Mouse (Mus musculus) frontal cortex, postnatal 25 days (tissue): ENCODE measurements at regions not wholly inside any gene's neighbourhood (a gene's known extent, or its start where the extent isn't known, plus 50 kb on each side); places are given as distances from the start of the nearest gene placed in this dataset.

ENCODE experiments used
- DNase-seq, 2 experiments: peaks; one replicate each; pipeline ENCODE4 v3.0.0; 2022; ENCODE audit warnings: low spot score in 2 of 2

DNA sequence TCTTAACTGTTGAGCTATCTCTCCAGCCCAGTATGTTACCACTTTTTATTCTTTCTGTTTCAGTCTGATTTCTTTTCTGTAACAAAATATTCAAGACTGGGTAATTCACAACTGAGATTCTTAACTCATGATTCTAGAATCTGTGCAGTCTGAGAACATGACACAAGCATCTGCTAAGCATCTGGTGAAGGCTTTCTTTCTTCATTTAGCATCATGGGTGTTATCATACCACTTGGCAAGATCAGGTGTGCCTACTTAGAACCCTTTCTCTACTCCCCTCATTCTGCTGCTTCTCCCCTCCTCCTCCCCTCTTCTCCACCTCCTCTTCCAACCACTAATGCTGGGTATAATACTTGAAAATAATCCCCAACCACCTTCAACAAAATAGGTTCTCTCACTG lies 62.1 kb upstream of the Pfn2 start:
- no peak for DNase-seq

DNA sequence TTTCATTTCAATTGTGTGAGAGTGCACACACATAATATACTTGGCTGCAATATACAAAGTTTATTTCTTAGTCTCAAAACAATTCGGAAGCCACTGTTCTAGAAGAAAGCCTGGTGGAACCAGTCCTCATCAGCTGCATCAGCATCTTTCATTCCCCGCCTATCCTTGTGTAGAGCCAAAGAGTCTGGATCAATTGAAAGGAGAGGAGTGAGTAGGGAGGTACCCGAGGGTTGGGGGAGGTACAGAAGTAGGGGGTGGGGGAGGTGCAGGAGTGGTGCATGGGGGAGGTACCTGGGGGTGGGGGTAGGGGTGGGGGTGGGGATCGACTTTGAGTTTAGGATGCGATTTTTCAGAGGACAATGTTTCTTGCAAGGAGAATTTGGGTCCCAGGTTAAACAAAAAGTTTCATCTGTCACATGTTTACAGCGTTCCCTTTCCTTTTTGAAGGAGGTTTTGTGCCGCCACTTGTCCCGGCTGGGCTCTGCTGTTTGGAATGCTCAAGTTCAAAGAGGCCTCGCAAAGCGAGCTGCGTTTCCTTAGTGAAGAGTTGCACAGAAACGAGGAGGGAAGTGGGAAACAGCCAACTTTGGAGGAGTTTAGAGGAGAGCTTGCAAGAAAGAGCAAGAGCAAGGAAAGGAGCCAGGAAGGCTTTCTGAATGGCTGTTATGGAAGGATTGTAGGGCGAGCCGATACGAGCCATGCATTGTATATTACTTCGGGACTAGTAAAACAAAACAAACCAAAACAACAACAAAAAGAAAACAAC lies 64.1 kb upstream of the Pfn2 start:
- DNase-seq, result no peak

DNA sequence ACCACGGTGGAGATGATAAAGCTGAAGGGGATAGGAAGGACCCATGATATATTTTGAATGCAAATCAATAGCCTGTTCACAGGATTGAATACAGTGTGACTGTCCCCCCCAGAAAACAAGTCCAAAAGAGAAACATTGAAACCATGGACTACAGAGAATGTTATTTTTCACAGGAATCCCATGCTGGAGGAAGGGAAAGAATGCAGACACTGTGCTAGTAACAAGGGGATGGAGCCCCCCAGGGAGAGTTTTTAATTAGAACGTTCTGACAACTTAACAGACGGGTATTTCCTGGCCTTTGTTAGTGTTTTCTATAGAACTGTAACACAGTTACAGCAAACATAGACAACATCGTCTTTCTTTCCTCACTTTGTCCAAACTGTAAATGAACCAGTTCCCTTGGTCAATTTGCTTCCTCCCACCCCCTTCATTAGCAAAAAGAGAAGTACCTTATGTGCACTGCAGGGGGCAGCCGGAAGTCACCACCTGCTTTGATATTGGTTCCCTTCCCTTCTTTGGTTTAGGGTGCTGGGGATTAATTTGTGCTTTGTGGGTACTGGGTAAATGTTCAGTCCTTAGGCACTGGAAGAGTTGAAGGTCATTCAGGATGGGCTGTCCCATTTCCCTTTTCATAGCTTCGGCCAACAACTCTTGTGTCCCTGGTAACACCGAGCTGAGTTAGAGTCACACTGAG lies 64.9 kb upstream of the Pfn2 start:
- DNase-seq, result no peak

DNA sequence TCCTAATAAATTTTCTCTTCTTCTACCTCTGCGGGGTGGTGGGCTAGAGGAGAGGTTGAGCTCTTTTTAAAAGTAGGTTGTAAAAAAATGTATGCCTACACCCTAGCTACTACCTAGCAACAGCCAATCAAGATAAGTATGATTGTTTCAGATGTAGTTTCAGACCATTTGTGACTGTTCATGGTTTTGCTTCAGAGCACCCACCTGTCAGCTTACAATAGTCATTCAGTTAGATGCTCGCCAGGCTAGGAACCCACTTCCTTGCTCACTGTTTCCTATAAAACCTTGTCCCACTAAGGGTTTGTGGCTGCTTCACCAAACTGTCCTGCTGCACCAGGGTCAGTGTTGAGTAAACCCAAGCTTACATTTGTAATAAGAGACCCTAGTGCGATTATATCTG lies 66.8 kb upstream of the Pfn2 start:
- DNase-seq, result no peak

DNA sequence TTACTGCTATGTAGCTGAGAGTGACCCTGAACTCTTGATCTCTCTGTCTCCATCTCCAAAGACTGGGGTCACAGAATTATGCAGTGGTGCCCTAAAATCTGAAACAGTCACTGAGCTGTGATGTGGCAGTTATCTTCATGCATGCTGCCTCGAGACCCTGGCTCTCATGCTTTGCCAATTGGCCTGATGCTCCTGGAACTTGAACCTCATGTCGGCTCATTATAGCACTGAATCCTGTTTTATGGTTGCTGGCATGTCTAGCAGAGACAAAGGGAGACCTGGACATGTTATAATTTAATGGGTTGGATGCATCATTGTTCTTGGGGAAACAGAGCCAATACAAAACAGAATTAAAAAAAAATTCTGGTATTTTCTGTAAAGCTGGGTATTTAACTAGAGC lies 71.0 kb upstream of the Pfn2 start:
- no peak for DNase-seq

DNA sequence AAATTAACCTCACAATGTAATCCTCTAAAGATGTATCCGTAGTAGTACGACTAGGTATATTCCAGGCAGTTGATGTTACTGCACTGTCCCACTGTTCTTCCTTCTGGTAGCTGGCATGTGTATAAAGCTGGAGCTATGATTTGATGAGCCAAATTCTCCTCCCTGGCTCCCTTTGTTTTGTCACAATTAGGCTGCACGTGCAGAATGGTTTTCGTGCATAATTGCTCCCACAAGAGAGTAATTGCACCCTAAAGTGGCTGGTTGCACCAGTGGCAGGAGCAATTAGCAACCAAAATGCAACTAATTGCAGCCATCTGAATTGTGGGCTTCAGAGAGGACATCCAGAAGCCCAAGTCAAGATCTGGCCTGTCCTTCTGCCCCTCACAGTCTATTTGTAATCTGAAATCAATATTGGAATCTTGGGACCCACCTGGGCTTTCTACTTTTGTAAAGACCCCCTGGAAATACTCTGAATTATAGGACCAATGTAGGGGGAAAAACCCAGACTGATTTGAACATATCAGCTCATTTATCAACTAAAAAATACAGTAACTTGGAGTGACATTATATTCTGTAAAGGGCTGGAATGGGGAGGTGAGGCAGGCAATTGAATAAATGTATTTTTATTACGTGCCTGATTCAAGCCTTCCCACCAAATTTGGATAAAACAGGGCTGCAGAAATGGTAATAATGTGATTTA lies 71.7 kb upstream of the Pfn2 start:
- no peak for DNase-seq

DNA sequence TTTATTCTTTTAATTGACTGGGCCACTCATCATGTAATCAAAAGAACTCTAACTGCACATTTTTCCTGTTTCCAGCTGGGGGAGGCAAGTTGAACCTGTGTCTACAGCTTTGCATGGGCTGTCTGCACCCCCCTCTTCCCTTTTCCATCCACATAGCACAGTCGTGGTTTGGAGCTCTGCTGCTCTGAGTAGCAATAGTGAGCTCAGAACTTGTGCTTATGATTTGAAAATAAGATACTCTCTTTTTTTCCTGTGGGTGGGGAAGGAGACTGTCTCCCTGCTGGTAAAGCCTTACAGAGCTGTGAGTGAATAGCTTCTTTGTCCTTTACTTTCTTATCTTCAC lies 72.2 kb upstream of the Pfn2 start:
- no peak for DNase-seq

DNA sequence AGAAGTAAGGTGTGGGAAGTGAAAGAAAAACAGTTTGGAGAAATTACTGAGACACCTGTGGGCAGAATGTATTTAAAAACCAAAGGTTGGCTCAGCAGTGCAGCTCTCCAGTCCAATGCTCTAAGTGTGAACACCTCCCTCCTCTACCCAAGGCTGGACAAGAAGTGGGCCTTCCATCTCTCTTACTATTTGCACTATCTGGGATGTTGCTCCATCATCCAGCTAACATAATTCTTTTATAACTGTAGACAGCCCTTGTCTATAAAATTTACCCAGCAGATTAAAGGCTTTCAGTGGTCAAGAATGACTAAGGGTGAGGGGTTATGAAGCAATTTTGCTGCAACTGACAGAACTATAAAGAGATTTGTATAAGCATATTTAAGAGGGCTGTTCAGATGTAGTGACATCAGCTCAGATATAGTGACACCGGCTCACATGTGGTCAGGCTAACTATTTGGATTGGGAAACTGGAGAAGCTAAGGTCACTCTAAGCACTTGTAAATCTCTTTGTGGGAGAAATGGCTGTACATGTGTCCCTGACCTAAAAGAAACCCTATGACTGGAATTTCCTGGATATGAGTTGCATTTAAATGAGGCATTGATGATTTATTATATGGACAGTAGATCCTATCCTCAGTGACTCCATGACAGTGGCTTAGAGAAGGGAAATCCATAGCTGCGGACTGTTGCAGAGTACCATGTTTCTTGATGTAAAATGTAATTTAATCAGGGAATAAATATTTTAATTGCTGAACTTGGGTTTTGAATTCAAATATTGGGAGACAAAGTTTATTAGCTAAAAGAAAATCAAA lies 73.4 kb upstream of the Pfn2 start:
- no peak for DNase-seq

DNA sequence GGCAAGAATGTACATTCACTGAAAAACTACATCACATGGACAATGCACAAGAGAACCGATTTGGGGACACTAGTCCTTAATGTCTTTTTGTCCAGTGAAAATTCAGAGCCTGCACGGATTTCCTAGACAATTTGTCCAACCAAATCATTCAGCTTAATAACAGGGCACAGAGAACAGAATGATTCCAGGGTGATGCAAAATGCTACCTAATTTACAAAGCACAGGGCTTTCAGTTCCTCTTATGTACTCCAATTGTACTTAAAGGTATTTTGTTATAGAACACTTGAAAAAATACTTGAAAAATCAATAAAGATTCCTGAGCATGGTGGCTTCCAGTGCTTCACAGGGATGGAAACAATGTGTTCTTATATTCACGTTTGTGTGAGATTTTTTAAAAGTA lies 75.2 kb upstream of the Pfn2 start:
- no peak for DNase-seq

DNA sequence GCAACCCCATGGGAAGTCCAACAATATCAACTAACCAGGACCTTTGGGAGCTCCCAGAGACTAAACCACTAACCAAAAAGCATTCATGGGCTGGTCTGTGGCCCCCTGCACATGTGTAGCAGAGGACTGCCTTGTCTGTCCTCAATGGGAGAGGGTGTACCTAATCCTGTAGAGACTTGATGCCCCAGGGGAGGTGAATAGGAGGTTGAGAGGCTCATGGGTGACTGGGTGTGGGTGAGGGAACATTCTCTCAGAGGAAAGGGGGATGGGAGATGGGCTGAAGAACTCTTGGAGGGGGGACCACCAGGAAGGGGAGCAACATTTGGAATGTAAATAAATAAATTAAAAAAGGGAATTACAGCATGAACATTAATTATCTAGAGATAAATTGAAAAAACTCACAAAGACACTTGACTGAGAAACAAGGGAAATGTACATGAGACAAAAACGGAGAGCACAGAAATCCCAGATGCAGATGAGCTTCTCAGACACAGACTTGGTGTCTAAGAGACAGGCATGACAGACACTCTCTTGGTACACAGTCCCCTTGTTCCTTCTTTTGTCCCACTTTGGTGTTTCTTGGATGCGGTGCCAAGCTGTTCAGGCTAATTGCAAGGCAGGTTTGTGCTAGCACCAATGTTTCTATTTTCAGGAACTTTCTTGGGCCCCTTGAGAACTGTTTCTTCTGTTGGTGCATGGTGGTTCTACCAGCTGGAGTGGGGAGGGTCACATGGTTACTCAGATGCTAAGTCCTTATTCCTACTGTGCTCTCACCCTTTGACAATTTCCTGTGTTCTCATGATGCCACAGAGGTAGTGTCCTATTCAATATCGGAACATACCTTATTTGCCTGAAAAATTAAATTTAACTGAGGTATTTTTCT lies 85.0 kb upstream of the Pfn2 start:
- no peak for DNase-seq

DNA sequence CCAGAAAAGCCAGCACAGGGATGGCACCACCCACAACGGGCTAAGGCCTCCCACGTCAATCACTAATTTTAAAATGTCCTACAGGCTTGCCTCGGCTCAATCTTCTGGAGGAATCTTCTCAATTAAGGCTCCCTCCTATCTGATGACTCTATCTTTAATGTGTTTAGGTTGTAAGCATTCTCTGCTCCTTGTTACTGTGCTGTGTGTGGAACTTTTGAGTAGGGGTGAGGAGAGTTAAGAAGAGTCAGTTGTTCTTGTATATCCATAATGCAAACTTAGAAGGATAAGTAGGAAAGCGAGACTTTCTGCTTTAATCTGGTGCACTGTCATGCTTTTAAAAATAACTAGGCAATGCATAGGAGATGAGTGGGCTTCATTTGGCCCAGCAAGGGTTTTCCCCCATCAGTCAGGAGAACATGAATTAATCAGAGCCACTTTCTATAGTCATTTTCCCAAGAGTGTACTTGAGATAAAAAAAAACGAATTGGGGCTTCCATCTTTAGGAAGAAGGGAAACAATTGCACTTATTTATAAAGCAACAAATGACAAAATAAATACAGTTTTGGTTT lies 87.2 kb upstream of the Pfn2 start:
- DNase-seq, result no peak

DNA sequence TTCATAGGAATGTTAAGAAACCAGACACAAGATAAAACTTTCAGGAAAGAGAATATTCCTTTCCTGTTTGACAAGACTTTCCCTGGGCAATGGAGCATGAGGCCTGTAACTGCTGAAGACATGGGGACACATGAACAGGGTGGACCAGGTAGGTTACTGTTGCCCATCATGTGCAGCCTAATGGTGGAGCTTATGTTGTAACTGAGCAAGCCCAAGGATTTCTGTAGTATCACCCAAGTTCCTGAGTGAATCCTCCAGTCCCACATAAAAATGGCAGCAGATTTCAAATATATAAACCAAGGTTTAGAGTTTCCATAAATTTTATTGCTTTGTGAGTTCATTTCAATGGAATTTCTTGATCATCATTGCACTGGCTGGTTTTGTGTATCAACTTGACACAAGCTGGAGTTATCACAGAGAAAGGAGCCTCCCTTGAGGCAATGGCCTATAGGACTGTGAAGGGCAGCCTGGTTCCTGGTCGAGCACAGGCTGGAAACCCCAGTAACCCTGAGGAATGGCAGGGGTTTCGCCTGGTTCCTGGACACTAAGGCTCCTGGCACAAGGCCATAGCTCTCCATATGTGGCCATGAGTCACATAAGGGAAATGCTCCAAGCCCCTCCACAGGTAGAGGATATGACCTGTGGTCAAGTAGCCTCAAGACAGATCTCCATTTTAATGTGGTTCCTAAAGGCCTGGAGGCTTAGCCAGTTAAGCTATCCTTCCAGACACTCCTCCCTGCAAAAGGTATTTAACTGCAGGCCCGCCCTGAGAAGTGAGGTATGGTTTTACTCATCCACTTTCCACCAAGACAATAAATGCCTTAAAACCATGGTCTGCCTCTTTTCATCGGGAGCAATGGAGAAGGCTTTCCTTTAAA lies 92.9 kb upstream of the Pfn2 start:
- DNase-seq, result no peak

DNA sequence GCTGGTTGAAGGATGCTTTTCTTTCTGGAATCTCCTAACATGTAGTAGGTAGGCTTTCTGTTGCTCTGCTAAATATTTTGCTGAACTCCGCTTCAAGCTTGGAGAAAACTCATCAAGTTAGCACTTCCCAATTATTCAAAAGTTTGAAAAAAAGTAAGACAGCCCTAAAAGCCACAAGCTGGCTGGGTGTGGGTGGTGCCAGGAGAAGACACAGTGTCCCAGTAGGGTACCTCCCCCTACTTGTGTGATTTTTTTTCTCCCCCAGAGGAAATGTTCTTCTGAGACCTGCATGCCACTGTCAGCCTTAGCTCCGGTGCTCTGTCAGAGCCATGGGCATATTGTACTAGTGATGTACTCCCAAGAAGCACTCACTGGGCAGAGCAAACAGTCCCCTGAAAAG lies 96.8 kb upstream of the Pfn2 start:
- no peak for DNase-seq

DNA sequence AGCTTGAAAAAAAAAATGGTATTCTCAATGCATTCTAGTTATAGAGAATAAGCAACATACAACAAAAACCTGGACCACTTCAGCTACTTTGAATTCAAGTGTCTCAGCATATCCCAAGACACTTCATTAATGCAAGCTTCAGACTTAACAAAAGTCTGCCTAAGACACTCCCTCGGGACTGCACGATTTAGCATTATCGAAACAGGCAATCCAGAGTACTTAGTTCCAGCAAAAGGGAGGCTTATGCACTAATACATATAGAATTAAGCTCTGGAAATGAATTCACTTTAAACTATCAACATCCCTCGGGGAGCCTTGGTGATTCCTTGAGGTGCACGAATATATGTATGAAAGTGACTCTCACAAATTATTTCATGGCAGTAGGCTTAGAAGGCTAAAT lies 97.9 kb upstream of the Pfn2 start:
- no peak for DNase-seq

DNA sequence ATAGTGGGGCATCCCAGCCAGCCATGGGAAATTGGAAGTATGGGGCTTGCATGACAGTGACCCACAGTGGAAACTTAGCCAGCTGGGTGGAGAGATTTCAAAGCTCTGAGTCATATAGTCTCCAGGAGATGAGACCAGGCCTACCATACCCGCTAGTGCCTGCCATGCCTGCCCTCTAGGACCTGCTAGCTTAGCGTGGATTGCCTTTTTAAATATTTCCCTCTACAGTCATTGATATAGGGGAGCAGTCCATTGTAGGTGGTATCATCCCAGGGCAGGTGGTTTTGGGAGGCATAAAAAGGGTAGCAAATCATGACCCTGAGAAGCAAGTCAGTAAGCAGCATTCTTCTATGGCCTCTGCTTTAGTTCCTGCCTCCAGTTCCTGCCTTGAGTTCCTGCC lies 99.5 kb upstream of the Pfn2 start:
- DNase-seq, result no peak

DNA sequence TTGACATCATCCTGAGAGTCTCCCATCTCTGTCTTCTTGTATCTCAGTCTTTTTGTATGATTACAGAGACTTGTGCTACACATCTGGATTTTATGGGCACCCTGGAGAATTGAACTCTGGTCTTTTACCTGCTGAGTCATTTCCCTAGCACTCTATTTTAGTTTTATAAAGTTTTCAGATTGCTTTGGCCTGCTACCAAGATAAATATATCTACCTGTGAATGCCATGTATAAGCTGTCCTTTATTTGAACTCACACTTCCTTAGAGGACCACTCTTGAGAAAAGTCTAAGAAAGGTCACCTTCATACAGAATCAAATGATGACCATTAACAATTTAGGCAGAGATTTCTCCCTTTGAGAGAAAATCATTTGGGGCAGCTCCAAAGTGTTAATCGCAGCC lies 100.8 kb upstream of the Pfn2 start:
- no peak for DNase-seq

DNA sequence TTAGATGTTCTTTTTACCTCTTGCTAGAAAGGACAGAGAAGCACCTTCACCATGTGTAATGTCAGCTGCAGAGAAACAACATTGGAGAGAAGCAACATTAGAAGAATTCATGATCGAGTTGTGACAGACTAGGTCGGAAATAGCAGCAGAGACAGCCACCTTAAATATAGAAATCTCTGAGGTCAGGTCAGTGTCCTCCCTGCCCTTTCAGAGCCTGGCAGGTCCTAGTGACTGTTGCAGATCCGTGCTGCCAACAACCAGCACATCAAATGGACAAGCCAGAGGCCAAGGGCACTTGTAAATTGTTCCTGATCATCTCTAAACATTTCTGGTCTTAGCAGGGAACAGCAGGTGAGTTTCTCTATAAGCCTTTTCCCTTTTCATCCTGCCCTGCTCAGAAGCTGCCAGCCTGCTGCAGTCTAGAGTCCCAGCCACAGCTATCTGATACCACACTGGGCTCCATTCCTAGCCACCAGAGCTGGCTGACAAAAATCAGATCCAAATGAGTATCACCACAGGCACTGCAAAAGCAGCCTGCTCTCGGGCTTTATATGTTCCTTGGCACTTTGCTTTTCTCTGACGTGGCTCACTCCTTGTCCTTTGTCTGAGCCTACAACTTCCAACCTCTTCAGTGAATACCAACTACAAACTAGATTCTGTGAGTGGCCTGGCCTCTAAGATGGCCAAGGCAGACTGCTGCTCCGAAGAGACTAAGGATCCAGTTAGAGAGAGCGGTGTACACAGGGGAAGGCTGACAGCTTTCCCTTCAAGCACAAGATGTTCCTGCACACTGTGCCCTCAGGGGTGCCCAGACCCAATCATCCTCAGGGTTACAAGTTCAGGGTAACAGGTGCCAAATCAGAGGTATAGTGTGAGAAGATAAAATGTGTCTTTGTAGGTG lies 102.8 kb upstream of the Pfn2 start:
- no peak for DNase-seq

DNA sequence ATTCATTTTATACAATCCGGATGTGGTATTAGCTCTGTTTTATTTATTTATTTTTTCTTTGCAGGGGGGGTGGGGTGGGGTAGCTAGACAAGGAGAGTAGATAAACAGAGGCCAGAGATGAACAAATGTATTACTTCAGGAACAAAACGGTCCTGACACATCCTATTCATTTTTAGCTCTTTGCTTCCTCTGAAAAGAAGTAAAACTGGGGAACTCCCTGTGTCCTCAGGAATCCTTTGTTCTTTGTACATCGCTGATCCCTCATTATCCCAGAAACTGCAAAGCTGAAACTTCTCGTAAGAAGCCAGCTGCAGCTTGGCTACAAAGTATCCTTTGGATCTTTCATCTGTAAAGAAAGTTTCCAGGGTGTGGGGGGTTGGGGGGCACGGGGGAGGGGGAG lies 103.6 kb upstream of the Pfn2 start:
- no peak for DNase-seq

DNA sequence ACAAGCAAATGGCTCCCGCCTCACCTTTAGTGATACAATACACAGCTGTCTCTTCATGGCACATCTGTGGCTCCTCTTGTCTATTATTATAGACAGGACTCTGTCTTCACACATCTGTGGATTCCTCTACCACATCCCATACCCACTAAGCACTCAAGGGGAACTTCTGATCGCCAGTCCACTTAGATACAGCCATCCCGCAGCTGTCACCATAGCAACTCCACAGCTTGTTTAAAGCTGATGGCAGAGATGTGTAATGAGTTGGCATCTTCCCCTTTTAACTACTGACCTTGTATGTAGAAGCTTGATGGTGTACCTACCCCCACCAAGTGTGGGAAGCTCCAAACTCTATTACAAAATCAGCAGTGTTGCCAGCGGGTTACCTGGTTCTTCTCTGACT lies 109.5 kb upstream of the Pfn2 start:
- DNase-seq, result no peak
